Mouse (Mus musculus): Measurements from ENCODE around the gene Wfikkn1.
A peak's percentile ranks its signal among the peaks of the same experiment; 100 is the strongest.

The Wfikkn1 gene

GRCm38 (mm10) chr17:25837076-25837410 lies 43.6 kb downstream of the Wfikkn1 start, which contains the start of gene Rhbdl1:
Rhbdl1 (minus strand) TSS chr17:25837295.
- DNase-seq (ENCODE audit: low read depth): no peak

GRCm38 (mm10) chr17:25836397-25837075 lies 44.1 kb downstream of the Wfikkn1 start:
- DNase-seq (ENCODE audit: low read depth): no peak

DNA sequence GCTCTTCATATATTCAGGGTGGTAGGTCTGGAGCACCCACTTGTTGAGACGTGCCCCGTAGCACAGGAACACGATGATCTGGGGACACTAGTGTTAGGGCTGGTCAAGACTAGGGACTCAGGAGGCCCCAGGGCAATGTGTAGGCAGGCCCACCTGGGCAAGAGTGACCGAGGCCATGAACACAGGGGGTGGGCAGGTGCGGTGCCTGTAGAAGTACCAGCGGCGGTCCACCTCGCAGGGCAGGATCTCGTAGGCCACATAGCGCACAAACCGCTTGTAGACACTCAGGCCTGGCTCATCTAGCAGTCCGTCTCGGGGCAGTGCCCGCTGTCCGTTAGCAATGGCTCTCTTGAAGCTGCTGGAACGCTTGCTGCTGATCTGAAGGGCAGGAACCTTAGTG lies 44.8 kb downstream of the Wfikkn1 start:
- no peak for DNase-seq (ENCODE audit: low read depth)

DNA sequence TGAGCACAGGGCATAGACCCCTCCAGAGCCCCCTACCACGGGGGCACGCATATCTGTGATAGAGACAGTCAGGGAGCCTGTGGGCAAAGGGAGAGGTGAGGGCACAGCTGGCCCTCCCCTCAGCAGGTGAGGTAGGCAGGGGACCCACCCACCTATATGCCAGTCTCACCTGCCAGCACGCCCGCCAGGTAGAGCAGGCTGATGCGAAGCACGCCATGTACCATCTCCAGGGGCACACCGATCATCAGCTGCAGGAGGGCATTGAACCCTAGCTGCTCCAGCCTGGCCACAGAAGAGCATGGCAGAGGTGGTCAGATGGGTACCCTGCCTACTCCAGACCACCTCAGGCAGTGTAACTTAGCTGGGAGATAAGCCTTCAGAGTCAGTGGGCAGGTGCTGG lies 45.4 kb downstream of the Wfikkn1 start:
- no peak for DNase-seq (ENCODE audit: low read depth)

DNA sequence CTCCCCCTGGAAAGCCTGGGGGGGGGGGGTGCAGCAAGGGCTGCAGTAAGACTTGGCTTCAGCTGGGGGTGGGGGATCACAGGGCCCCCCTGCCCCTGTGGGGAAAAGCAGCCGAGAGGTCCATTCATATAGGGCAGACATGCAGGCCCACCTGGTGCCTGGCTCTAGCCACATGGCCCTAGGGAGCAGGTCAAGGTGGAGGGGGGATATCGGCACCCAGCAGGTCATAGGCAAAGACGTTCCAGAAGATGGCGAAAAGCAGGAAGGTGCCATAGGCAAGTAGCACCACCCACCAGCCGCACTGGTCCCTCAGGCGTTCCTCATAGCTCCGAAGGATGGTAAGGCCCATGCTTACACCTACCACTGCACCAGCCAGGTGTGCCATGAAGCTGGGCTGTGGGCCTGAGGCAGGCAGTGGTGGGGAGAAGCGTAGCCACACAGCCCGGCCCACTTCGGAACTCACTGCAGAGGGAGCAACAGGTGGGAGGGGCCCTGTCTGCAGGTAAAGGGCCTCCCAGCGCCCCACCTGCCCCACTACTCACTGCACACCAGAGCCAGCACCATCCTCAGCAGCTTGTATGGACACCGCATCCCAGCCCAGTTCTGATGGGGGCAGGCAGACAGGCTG lies 45.9 kb downstream of the Wfikkn1 start:
- DNase-seq (ENCODE audit: low read depth): no peak

DNA sequence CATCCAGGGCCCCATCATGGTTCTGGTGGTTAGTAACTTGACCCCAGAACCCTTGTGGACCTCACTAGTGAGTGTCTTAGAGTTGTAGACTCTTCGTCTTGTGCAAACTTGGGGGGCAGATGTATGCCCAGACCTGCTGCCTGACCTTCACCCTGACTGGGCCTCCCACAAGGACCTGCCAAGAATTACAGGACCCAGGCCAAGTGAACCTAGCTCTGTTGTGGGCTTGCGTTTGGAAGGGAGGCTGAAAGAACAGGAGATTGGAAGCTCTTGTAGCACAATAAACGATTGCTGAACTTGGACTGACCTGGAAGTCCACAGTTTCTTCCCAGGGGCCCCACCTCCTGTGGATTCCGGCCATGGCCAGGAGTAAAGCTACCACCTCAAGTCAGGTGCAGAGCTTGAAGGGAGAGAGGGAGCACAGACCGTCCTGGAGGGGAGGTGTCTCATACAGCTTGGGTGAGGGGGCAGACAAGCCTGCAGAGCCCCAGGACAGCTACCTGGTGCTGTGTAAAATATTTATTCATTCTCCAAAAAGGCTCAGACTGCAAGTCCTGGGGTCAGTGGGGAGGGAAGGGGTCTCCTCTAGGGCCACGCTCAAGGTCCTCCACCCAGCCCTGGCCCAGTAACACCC lies 46.6 kb downstream of the Wfikkn1 start:
- peak; percentile 42 for DNase-seq (ENCODE audit: low read depth)

- peak; percentile 98 for DNase-seq (ENCODE audit: low read depth)
Measured at GRCm38 (mm10) chr17:25833291-25833663, 47.4 kb downstream of the Wfikkn1 start, which contains the start of gene Stub1. Stub1 (minus strand) TSS chr17:25833404.

DNA sequence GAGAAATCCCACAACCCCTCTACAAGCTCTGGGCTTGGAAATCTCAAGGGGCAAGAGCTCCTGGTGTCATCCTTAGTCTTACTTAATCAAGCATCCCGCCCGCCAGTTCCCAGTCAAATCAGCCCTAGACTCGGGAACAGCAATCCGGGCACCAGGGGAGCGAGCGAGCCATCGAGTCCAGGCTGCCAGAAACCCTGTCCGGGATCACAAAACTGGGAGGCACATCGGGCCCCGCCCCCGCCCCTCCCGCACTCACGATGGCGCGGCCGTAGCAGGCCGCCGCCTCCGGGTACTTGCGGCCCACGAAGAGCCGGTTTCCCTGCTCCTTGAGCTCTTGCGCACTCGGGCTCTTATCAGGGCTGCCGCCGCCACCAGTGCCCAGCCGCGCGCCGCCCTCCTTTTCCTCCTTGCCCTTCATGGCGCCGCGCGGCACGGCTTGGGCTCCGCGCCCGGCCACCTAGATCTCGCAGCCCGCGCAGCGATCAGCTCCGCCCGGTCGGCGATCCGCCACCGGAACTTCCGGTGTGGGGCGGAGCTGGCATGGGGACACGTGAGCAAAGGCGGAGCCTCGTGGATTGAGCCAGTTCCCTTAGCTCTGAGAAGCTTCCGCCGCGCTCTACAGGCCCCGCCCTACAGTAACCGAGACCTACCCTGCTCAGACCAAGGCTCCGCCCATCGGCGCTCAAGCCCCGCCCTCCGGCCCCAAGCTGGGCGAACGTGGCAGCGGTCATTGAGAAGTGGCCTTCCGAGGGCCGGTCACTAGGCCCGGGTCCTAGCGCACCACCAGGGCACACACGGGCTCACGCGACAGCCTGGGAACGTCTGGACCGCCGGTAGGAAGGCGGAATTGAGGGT lies 48.0 kb downstream of the Wfikkn1 start:
- DNase-seq (ENCODE audit: low read depth): peak; percentile 100

GRCm38 (mm10) chr17:25831451-25832281 lies 49.0 kb downstream of the Wfikkn1 start:
- DNase-seq (ENCODE audit: low read depth): peak; percentile 58

GRCm38 (mm10) chr17:25830806-25831431 lies 49.7 kb downstream of the Wfikkn1 start:
- DNase-seq (ENCODE audit: low read depth): no peak

DNA sequence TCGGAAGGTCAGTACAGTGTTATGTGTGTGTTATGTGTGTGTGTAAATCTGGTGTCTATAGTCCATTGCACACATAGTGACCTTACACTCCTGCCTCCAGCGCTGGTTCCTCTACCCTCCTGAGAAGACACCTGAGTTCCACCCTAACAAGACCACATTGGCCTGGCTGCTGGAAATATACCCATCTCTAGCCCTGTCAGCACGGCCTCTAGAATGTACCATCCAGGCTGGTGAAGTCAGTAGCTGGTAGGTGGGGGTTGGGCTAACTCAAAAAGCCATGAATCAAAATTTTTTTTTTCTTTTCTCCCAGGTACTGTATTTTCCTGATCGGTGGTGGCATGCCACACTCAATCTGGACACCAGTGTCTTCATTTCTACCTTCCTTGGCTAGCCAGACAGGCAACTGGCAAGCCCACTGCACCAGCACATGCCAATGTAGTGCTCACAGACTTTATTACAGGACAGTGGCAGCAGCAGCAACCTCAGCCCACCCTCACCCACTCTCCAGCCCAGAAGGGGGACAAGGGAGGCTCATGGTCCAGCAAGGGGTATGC lies 50.4 kb downstream of the Wfikkn1 start:
- no peak for DNase-seq (ENCODE audit: low read depth)

DNA sequence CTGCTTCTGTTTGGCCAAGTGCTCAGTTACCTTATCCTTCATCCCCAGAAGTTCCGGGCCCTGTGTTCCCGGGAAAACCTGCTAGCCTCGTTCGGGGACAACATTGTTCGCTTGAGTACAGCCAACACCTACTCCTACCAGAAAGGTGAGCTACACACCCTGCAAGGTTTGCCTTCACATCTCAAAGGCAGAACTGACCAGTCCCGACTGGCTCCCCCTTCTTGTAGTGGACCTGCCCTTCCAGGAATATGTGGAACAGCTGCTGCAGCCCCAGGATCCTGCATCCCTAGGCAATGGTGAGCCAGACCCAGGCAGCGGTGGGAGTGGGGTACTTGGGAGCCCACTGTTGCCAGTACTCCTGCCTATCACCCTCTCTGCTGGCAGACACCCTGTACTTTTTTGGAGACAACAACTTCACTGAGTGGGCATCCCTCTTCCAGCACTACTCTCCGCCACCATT lies 51.1 kb downstream of the Wfikkn1 start:
- DNase-seq (ENCODE audit: low read depth): no peak

DNA sequence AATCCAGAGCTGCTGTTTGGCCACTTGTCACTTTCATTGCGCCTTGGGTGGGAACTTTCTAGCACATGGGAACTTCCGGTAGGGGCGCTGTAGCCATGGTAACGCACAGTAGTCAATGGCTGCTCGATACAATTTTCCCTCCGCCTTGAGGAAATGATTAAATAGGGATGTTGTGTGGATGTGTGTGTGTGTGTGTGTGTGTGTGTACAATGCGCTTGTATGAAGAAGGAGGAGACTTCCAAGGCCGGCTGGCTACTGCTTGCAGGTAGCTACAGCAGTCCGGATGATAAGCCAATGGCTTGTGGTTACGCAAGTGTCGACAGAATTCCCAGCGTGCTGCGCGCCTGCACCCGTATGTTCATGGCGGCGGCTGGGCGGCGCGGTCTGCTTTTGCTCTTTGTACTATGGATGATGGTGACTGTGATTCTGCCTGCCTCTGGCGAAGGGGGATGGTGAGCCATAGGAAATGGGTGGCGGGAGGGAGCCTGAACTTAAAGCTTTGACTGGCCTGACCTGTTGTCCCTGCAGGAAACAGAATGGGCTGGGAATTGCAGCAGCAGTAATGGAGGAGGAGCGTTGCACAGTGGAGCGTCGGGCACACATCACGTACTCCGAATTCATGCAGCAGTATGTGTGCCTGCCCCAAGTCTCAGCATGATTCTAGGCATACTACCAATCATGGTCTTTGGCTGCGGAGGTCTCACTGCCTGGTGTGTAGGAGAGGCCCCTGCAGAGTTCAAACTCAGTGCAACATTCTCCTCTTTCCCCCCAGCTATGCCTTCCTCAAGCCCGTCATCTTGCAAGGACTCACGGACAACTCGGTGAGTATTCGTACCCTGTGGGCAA lies 51.7 kb downstream of the Wfikkn1 start, which contains the start of gene Jmjd8:
Jmjd8 (plus strand) TSS at position 156 of the 846 bp plus-strand sequence.
- peak; percentile 81 for DNase-seq (ENCODE audit: low read depth)

DNA sequence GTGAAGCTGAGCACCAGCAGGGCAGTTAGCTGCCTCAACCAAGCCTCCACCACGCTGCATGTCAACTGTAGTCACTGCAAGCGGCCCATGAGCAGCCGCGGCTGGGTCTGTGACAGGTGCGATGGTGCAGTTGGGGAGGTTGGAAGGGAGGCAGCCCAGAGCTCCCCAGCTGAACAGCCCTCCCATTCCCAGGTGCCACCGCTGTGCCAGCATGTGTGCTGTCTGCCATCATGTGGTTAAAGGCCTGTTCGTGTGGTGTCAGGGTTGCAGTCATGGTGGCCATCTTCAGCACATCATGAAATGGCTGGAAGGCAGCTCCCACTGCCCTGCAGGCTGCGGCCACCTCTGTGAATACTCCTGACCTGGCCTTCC lies 52.4 kb downstream of the Wfikkn1 start:
- DNase-seq (ENCODE audit: low read depth): no peak

All from NIH3T3 (cell line).